Mouse (Mus musculus) effector memory CD4-positive, alpha-beta T cell, adult 5 months (primary cell): ENCODE results near the gene P2ry6. TPM values are rescaled to one million over a fixed set of nuclear protein-coding genes. Genes with fewer than 3 reads are reported as not detected.

ENCODE experiments used
- polyA plus RNA-seq: library from polyadenylated mRNA; unstranded; fragments of 100-300 nt; shearing (Covaris generic); gene quantifications from one replicate; pipeline ENCODE4 v1.2.1, GENCODE M21; 2017

Gene P2ry6
- not detected for polyA plus RNA-seq

DNA sequence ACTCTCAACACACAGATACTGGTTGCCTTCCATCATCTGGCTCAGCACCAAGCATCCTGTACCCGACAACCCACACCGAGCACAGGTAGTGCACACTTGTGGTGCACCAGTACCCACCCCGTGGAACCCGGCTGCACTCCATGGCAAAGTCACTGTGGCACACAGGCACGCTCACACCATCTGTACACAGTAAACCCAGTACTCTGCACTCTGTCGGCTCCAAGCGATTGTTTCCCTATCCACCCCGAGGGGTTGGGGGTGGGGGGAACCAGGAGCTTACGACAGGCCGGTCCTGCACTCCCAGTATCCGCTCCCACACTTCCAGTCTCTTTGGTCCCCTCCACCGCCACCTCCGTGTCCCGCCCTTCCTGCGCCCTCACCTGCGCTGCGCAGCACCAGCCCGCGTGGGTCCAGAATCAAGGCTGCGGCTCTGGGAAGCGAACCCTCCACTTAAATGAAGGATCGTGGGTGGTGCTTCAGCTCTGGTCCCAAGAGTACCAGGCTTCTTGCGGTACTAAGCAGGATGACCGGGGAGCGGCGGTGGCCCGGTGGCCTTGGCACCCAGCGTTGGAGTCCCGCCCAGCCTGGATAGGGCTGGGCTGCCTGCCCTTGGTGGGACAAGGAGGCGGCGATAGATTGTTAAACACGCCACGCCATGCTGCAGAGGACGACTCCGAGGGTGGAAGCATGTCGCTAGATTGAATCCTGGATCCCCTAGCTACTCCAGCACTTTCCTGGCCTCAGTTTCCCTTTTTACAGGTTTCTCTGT is at the start of gene P2ry6:
Gene P2ry6 (minus strand): TSS at position 515 of the 769 bp plus-strand sequence.

DNA sequence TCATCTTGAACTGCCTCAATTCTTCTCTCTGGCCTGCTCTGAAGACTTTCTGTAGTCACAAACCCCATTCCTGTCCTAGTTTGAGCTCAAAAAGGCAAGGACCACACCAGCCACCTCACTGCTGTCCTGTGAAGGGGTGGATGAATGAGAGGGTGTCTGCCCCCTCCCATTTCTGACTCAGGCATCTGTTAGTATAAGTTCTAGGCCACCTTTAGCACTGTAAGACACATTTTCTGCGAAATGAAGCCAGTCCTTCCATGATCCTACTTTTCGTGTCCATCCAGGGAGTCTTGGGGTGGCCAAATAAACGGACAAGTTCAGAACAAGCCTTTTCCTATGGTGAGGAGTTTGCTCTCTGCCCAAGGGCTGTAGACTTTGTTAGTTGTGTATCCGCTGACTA is 38.1 kb upstream of the P2ry6 start, which contains the start of gene P2ry2:
Gene P2ry2 (minus strand): TSS at position 326 of the 400 bp plus-strand sequence.

DNA sequence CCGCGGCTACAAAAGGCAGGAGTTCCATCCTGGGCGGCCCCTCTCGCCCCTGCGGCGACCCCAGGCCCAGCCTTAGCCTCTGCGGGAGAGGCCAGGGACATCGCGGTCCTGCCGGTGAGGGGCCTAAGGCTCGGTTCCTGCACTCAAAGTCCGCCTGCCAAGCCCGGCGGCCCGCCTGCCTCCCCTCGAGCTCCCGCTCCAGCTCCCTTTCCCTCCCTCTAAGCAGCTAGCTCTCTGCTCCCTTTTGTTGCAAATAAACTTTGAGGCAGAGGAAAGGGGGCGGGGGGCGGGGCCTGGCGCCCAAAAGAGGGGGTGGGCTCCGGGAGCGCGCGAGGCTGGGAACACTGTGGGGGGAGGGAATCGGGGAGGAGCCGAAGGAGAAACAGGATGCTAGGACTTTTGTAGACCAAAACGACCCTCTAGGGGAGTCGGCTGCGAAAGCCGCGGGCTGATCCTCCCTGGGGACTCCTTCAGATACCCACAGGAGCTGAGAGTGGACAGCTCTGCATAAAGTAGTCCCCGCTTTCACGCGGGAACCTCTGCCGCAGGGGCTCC is 42.4 kb downstream of the P2ry6 start, which contains the start of gene Arhgef17:
Gene Arhgef17 (minus strand): TSS at position 182 of the 555 bp plus-strand sequence.

Other genes with a start within 250 kb of the P2ry6 start
- 13.4 TPM for gene Relt, start 111.2 kb downstream of the P2ry6 start, polyA plus RNA-seq
- gene Arhgef17, start 42.5 kb downstream of the P2ry6 start, polyA plus RNA-seq = not detected
- 0.35 TPM for gene P2ry2, start 38.2 kb upstream of the P2ry6 start, polyA plus RNA-seq
- gene Fchsd2, start 118.2 kb upstream of the P2ry6 start, polyA plus RNA-seq = 45.8 TPM